Mouse (Mus musculus) hindbrain, postnatal 0 days (tissue): ENCODE data around the gene Aldh3b2. TPM values are rescaled to one million over a fixed set of nuclear protein-coding genes. Genes with fewer than 3 reads are reported as not detected.

Experiments
- ATAC-seq: fragments of 200-750 bp; cut with Nextera tagmentation; 2 replicates; pipeline ENCODE4 v1.8.0; 2017; ENCODE audit warnings: mild to moderate bottlenecking, moderate TSS enrichment, moderate library complexity
- DNase-seq: peaks from one replicate; pipeline ENCODE4 v3.0.0-alpha.2; 2015; ENCODE audit warnings: low spot score
- H3K27ac ChIP-seq: fragments of 300-500 bp; sonication (generic); 2 replicates; pipeline ENCODE4 v1.5.1; 2014; ENCODE audit warnings: mild to moderate bottlenecking
- H3K27me3 ChIP-seq: fragments of 300-500 bp; sonication (generic); 2 replicates; pipeline ENCODE4 v1.6.1; 2014; ENCODE audit warnings: low read length, mixed read lengths; ENCODE audit not compliant: insufficient read depth
- H3K36me3 ChIP-seq: fragments of 300-500 bp; sonication (generic); 2 replicates; pipeline ENCODE4 v1.6.1; 2014; ENCODE audit warnings: low read length, mixed read lengths; ENCODE audit not compliant: insufficient read depth
- H3K4me1 ChIP-seq: fragments of 300-500 bp; sonication (generic); 2 replicates; pipeline ENCODE4 v1.6.1; 2014; ENCODE audit warnings: antibody characterized with exemption, low read length, mixed read lengths; ENCODE audit not compliant: insufficient read depth
- H3K4me2 ChIP-seq: fragments of 300-500 bp; sonication (generic); 2 replicates; pipeline ENCODE4 v1.6.1; 2014; ENCODE audit warnings: low read depth, mild to moderate bottlenecking, low read length, moderate library complexity, mixed read lengths
- H3K4me3 ChIP-seq: fragments of 300-500 bp; sonication (generic); 2 replicates; pipeline ENCODE4 v1.5.1; 2014; ENCODE audit warnings: low read length
- H3K9ac ChIP-seq: fragments of 300-500 bp; sonication (generic); replicated peaks from 2 replicates; pipeline ENCODE4 v1.6.1; 2014; ENCODE audit warnings: mild to moderate bottlenecking, low read length, moderate library complexity, mixed read lengths
- H3K9me3 ChIP-seq: fragments of 300-500 bp; sonication (generic); 2 replicates; pipeline ENCODE4 v1.6.1; 2016; ENCODE audit warnings: low read length, mixed read lengths
- CTCF ChIP-seq: IDR thresholded peaks from 2 replicates; pipeline ENCODE4 v1.5.1; 2016; ENCODE audit warnings: antibody characterized with exemption, control low read depth, low read depth
- WGBS: fragments of 180-500 bp; shearing (Covaris S2); extraction: QIAGEN DNeasy Blood & Tissue Kit; methylation state at CpG from one replicate; pipeline ENCODE4 v1.1.7; 2014; 5-methylcytosine and 5-hydroxymethylcytosine counted together
- polyA plus RNA-seq: library from polyadenylated mRNA; unstranded; fragments of >200 nt; fragmentation: Nextera tagmentation; extraction: Ambion mirVana; gene quantifications from 2 replicates; pipeline ENCODE4 v1.2.1, GENCODE M21; 2015
- total RNA-seq: library from RNA; depleted of rRNA; stranded (reverse); fragments of >200 nt; gene quantifications from 2 replicates; pipeline ENCODE4 v1.2.3, GENCODE M21; 2014

The Aldh3b2 gene
- total and polyA plus RNA-seq, 2 experiments from 2014 or later: 0.95 to 1.1 TPM

GRCm38 (mm10) chr19:3998335-3998734 is 26.2 kb downstream of the Aldh3b2 start:
- H3K36me3 ChIP-seq: no peaks in the 10 kb centered on the region
- no peak for TF ChIP-seq CTCF
- no peak overlapping the region for H3K4me2 ChIP-seq
- no peak overlapping the region for H3K27ac ChIP-seq
- H3K4me3 ChIP-seq: no peak overlapping the region
- no peaks in the 10 kb centered on the region for H3K9me3 ChIP-seq
- WGBS: 75% methylated on average over 8 of the region's 8 CpGs
- DNase-seq: no peak
- ATAC-seq: no peak
- peaks cover 12% of the 10 kb centered on the region; the same call in 1 of the 2 replicates for H3K4me1 ChIP-seq
- no peak overlapping the region for H3K9ac ChIP-seq
- H3K27me3 ChIP-seq: no peaks in the 10 kb centered on the region

DNA sequence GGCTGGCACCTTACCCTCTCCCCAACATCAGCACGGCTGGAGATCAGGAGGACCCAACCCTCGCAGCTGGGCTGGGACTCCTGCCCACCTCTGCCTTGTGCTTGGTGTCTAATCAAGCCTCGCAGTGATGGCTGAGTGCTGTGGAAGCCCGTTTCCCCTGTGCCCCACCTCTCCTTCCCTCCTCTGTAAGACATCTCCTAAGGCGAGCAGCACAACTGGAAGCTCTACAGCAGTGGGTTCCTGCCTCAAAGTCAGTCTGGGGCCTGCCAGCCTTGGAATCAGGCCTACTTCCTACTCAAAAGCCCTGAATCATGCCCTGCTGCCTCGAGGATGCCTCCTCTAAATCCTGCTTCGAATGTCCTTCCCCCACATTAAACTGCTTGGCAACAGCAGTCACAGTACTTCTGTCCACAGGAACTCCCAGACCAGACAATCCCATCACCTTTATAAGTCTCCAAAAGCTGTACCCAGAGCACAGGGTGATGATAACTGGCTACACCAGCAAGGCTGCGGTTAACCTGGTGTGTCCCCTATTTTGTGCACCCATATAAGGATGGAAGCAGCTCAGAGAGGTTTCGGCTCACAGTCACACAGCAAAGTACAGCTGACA is 27.1 kb downstream of the Aldh3b2 start:
- H3K4me3 ChIP-seq: no peak overlapping the region
- no peaks in the 10 kb centered on the region for H3K9me3 ChIP-seq
- DNase-seq: no peak
- H3K27ac ChIP-seq: no peak overlapping the region
- TF ChIP-seq CTCF: no peak
- WGBS: 81% methylated on average over 9 of the region's 9 CpGs
- no peak for ATAC-seq
- H3K27me3 ChIP-seq: no peaks in the 10 kb centered on the region
- H3K4me1 ChIP-seq: peaks cover 12% of the 10 kb centered on the region; the same call in 1 of the 2 replicates
- H3K9ac ChIP-seq: 0 out of 2 replicates have a peak overlapping the region, but pooled peaks have one; percentile 66
- no peaks in the 10 kb centered on the region for H3K36me3 ChIP-seq
- H3K4me2 ChIP-seq: peak overlapping the region; percentile 67

GRCm38 (mm10) chr19:4000119-4000900 is 28.2 kb downstream of the Aldh3b2 start, which contains the start of the genes Nudt8 and Gm49405:
Gene Nudt8 (plus strand): TSS chr19:4000580.
Gene Gm49405 (plus strand): TSS chr19:4000626.
- DNase-seq (peak; percentile 98), ATAC-seq (peak; percentile 92)
- H3K4me1 ChIP-seq: peaks cover 12% of the 10 kb centered on the region; the same call in 1 of the 2 replicates
- no peaks in the 10 kb centered on the region for H3K36me3 ChIP-seq
- H3K27me3 ChIP-seq: no peaks in the 10 kb centered on the region
- H3K27ac ChIP-seq: peak within 1 kb of the TSS; percentile 85
- peak within 1 kb of the TSS; percentile 66 for H3K9ac ChIP-seq
- H3K4me3 ChIP-seq: peak within 1 kb of the TSS; percentile 52
- under 1% methylated on average over 64 of the region's 64 CpGs for WGBS
- no peaks in the 10 kb centered on the region for H3K9me3 ChIP-seq
- peak; percentile 84 for TF ChIP-seq CTCF
- H3K4me2 ChIP-seq: peak within 1 kb of the TSS; percentile 67

GRCm38 (mm10) chr19:4000949-4001525 is 28.9 kb downstream of the Aldh3b2 start:
- ATAC-seq (no peak; the same call in 1 of the 2 replicates), DNase-seq (no peak)
- peak; percentile 11; the same call in 1 of the 2 replicates for TF ChIP-seq CTCF
- Histone ChIP-seq H3K4me3 (peak overlapping the region; percentile 52), H3K27ac (peak overlapping the region; percentile 85), H3K9ac (peak overlapping the region; percentile 66), H3K4me1 (peaks cover 12% of the 10 kb centered on the region; the same call in 1 of the 2 replicates), H3K27me3 (no peaks in the 10 kb centered on the region), H3K9me3 (no peaks in the 10 kb centered on the region), H3K4me2 (peak overlapping the region; percentile 67), H3K36me3 (peaks cover 3% of the 10 kb centered on the region; the same call in 1 of the 2 replicates)
- 17% methylated on average over 17 of the region's 17 CpGs for WGBS

- H3K4me1 ChIP-seq: peaks cover 12% of the 10 kb centered on the region; the same call in 1 of the 2 replicates
- ATAC-seq (no peak), DNase-seq (no peak)
- 88% methylated on average over 5 of the region's 5 CpGs for WGBS
- H3K4me2 ChIP-seq: no peak overlapping the region
- no peaks in the 10 kb centered on the region for H3K27me3 ChIP-seq
- no peak for TF ChIP-seq CTCF
- no peak overlapping the region for H3K9ac ChIP-seq
- H3K9me3 ChIP-seq: no peaks in the 10 kb centered on the region
- no peak overlapping the region for H3K27ac ChIP-seq
- peaks cover 10% of the 10 kb centered on the region; the same call in 1 of the 2 replicates for H3K36me3 ChIP-seq
- no peak overlapping the region for H3K4me3 ChIP-seq
These were observed 29.6 kb downstream of the Aldh3b2 start for GRCm38 (mm10) chr19:4001752-4002151.

GRCm38 (mm10) chr19:4003112-4003511 is 31.0 kb downstream of the Aldh3b2 start, which contains the start of gene Doc2g:
Gene Doc2g (plus strand): TSS chr19:4003313.
- peaks cover 24% of the 10 kb centered on the region; the same call in 1 of the 2 replicates for H3K36me3 ChIP-seq
- DNase-seq (no peak), ATAC-seq (no peak)
- H3K9ac ChIP-seq: no peak within 1 kb of the TSS
- H3K4me1 ChIP-seq: peaks cover 12% of the 10 kb centered on the region; the same call in 1 of the 2 replicates
- H3K4me2 ChIP-seq: no peak within 1 kb of the TSS
- 91% methylated on average over 1 of the region's 1 CpGs for WGBS
- no peak for TF ChIP-seq CTCF
- H3K27me3 ChIP-seq: no peaks in the 10 kb centered on the region
- no peak within 1 kb of the TSS for H3K4me3 ChIP-seq
- H3K9me3 ChIP-seq: no peaks in the 10 kb centered on the region
- H3K27ac ChIP-seq: no peak within 1 kb of the TSS
